Comparison of ENCODE assay signal across 12 mouse cellular contexts in the genomic region with DNA sequence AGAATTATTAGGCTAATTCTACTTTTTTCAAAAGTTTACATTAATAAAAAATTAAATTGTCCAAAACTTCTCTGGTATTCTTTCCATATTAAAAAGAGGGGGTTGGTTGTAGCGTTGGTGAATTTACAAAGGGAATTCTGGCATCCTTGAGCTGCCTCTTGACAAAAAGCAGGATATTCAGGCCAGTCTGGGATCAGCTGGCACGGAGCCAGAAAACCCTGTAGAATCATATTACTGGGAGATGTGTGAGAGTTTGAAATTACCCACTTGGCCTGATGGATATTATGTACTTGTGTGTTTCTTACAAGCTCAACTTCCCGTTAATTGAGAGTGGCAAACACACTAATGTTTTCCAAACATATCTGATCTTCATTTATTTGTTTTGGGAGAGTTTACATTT. TPM values are rescaled to one million over a fixed set of nuclear protein-coding genes. Genes with fewer than 3 reads are reported as not detected.
DNase-seq lines count a peak whose midpoint lies in the region; ATAC-seq and TF ChIP-seq lines count a peak whose summit lies in the region.
"Had no signal": no experiment of that assay in that cellular context is flagged by ENCODE, and none has a peak within 500 bp of the region (broad histone marks: within the 10 kb centered on the region; RNA-seq: fewer than 3 reads in every experiment).

No protein-coding gene starts in this region.

- no peaks in the 10 kb centered on the region for H3K4me1 ChIP-seq in lung, embryonic 14.5 days (ENCODE audit: insufficient read depth)
- no peaks in the 10 kb centered on the region for H3K4me1 ChIP-seq in lung, adult 2 months (ENCODE audit: control insufficient read depth, insufficient read depth, low read length)
- no peaks in the 10 kb centered on the region for H3K4me1 ChIP-seq in limb, embryonic 10.5 days
- H3K4me1 ChIP-seq: heart, embryonic 13.5 days; limb, embryonic 12.5 days; megakaryocyte, embryonic 14.5 days; stomach, embryonic 15.5 days had no signal

- no peak overlapping the region for H3K4me3 ChIP-seq in lung, embryonic 14.5 days (ENCODE audit: low read depth, low read length)
- no peak overlapping the region for H3K4me3 ChIP-seq in lung, adult 2 months (replicated peaks; ENCODE audit: extremely low read depth, low read depth, low read length)
- H3K4me3 ChIP-seq in limb, embryonic 10.5 days, result no peak overlapping the region
- H3K4me3 ChIP-seq: heart, embryonic 13.5 days; limb, embryonic 12.5 days; megakaryocyte, embryonic 14.5 days; stomach, embryonic 15.5 days had no signal

- no peak overlapping the region for H3K4me2 ChIP-seq in lung, embryonic 14.5 days
- H3K4me2 ChIP-seq: heart, embryonic 13.5 days; limb, embryonic 12.5 days; stomach, embryonic 15.5 days had no signal

- H3K9ac ChIP-seq in lung, embryonic 14.5 days, result no peak overlapping the region
- H3K9ac ChIP-seq: heart, embryonic 13.5 days; limb, embryonic 12.5 days; stomach, embryonic 15.5 days had no signal

- no peak for TF ChIP-seq CTCF in lung, embryonic 14.5 days (IDR thresholded peaks at IDR 0.05; ENCODE audit: low read depth)
- TF ChIP-seq CTCF in lung, adult 2 months (IDR thresholded peaks at IDR 0.05; ENCODE audit: insufficient read depth, low read length), result no peak

- ATAC-seq in lung, embryonic 14.5 days (ENCODE audit: insufficient read depth), result 0 out of 2 replicates have a peak, but pooled peaks have one; percentile 52
- ATAC-seq: inflammation-experienced regulatory T-cells, adult 6 months had no signal

- peak; percentile 16 to 19 for DNase-seq in gastrocnemius, postnatal 4 days (ENCODE audit: low spot score in 2 of 2)
- no peak for DNase-seq in gastrocnemius, postnatal 25 days
- peak; percentile 84 for DNase-seq in lung, embryonic 14.5 days
- no peak for DNase-seq in lung, adult 2 months
- DNase-seq in embryo, embryonic 10.5 days (ENCODE audit: low spot score), result peak; percentile 21
- peak; percentile 33 for DNase-seq in limb, embryonic 10.5 days (ENCODE audit: low spot score)
- DNase-seq in right cerebral cortex, postnatal 25 days, result no peak

- H3K36me3 ChIP-seq in lung, embryonic 14.5 days (ENCODE audit: insufficient read depth), result no peaks in the 10 kb centered on the region
- H3K36me3 ChIP-seq in limb, embryonic 10.5 days, result no peaks in the 10 kb centered on the region
- H3K36me3 ChIP-seq: limb, embryonic 12.5 days; stomach, embryonic 15.5 days had no signal

- no peak overlapping the region for H3K27ac ChIP-seq in lung, embryonic 14.5 days (ENCODE audit: low read depth)
- no peak overlapping the region for H3K27ac ChIP-seq in limb, embryonic 10.5 days
- H3K27ac ChIP-seq: heart, embryonic 13.5 days; limb, embryonic 12.5 days; stomach, embryonic 15.5 days had no signal

- no peak for TF ChIP-seq POLR2A in lung, adult 2 months (IDR thresholded peaks at IDR 0.05; ENCODE audit: borderline replicate concordance, extremely low read depth, low read depth, low read length)

- H3K27me3 ChIP-seq in lung, embryonic 14.5 days (ENCODE audit: insufficient read depth, low read length), result no peaks in the 10 kb centered on the region
- H3K27me3 ChIP-seq in limb, embryonic 10.5 days (ENCODE audit: low read depth, poor library complexity, severe bottlenecking), result no peaks in the 10 kb centered on the region
- H3K27me3 ChIP-seq: heart, embryonic 13.5 days; limb, embryonic 12.5 days; megakaryocyte, embryonic 14.5 days; stomach, embryonic 15.5 days had no signal

- 23% methylated on average over 3 of the region's 3 CpGs for WGBS in lung, embryonic 14.5 days
- 34% methylated on average over 3 of the region's 3 CpGs for WGBS in lung, adult 2 months
- WGBS in limb, embryonic 10.5 days, result 59% methylated on average over 3 of the region's 3 CpGs

- no peaks in the 10 kb centered on the region for H3K9me3 ChIP-seq in lung, embryonic 14.5 days (ENCODE audit: low read depth, low read length)
- H3K9me3 ChIP-seq in limb, embryonic 10.5 days (replicated peaks), result no peaks in the 10 kb centered on the region
- H3K9me3 ChIP-seq: heart, embryonic 13.5 days; limb, embryonic 12.5 days; megakaryocyte, embryonic 14.5 days; stomach, embryonic 15.5 days had no signal

RNA-seq across cellular contexts. Expression of a gene that starts 46.5 kb away (rescaled TPM):
- 100 to 1,000 TPM; 315 to 348 TPM for total RNA-seq in gastrocnemius, postnatal 4 days (2021)
- 1 to 10 TPM; 3.4 to 3.7 TPM for total RNA-seq in gastrocnemius, postnatal 25 days (2021)
- polyA plus RNA-seq in lung, embryonic 14.5 days (2014; fragmentation: Nextera tagmentation; extraction: Ambion mirVana), result 18.4 and 23.1 TPM in 2 replicates
- 0.05 and 0.12 TPM in 2 replicates for polyA plus RNA-seq in lung, adult 2 months (2012; rRNA removed)
- polyA plus RNA-seq in limb, embryonic 10.5 days (2016; fragmentation: Nextera tagmentation; extraction: Ambion mirVana), result 9.3 and 16.1 TPM in 2 replicates
- polyA plus RNA-seq: inflammation-experienced regulatory T-cells, adult 6 months had no signal

Comparison
In these comparisons a context has a peak if more than half of its experiments do, and no peak if none do; other contexts are left out.
1. DNase-seq: peak in gastrocnemius, postnatal 4 days (2 of 2), lung, embryonic 14.5 days (single experiment), embryo, embryonic 10.5 days (single experiment) and limb, embryonic 10.5 days (single experiment); none in gastrocnemius, postnatal 25 days (single experiment), lung, adult 2 months (single experiment) and right cerebral cortex, postnatal 25 days (single experiment).